Mouse (Mus musculus): ENCODE results near the gene 2700049A03Rik.

DNA sequence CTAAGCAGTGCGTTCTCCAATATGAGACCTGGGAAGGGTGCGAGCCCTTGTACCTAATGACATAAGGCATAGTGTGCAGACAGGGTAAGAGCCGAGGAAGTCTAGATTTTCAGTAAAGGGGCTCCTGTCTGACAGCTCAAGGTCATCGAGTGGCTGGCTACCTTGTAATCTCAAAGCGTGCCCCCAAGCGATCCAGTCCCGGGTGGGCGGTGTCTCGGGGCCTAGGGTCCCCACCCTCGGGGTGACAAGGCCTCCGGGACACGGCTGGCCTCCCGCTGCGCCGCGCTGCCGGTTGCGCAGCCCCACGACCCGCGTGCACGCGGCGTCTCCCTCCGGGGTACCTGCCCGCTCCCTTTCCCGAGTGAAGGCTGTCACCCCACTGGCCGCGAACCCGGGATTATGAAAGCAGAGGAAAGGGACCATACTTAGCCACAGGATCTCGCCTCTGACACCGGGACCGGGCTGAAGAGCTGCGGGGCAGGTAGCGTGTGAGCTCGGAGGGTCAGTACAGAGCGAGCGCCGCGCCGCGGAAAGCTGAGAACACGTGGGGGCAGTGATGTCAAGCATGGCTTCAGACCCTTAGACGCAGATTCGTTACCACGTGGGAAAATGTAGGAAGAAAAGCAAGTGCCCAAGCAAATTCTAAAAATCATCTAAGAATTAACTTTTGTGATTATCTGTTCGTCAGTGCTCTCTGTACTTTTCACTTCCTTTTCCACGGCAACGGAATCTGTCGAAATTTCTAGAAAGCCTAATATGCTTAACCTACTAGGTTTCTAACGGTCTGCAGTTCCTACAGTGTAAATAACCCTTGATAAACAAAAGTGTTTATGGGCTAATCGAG lies at the start of gene 2700049A03Rik, which contains the start of gene Timm9:
- no peak for TF ChIP-seq CTCF (conservative IDR thresholded peaks at IDR 0.05; ENCODE audit: insufficient read depth, insufficient read length, low read depth, low read length)
- TF ChIP-seq POLR2A (IDR thresholded peaks at IDR 0.05; ENCODE audit: low read depth, low read length): peak; percentile 44

Measured in kidney, adult 2 months (tissue).